Mouse (Mus musculus) MEL (cell line): ENCODE results near the gene Tmeff1. TPM values are rescaled to one million over a fixed set of nuclear protein-coding genes. Genes with fewer than 3 reads are reported as not detected.

ENCODE experiments used
- DNase-seq: peaks from one replicate; pipeline ENCODE4 v3.0.0; 2011; ENCODE audit warnings: low read depth, low spot score
- H3K27ac ChIP-seq: 2 replicates; pipeline ENCODE4 v1.5.1; 2012; ENCODE audit warnings: low read depth, mild to moderate bottlenecking, control low read depth, low read length, moderate library complexity; ENCODE audit not compliant: control insufficient read depth
- H3K27me3 ChIP-seq, 2 experiments: fragments of 150-350 bp in 1 of 2; sonication (generic) in 1 of 2; 2 replicates each; pipeline ENCODE4 v1.6.1; 2012; ENCODE audit warnings: low read length in 2 of 2, mild to moderate bottlenecking in 2 of 2, improper control_type of control experiment in 1 of 2, moderate library complexity in 1 of 2; ENCODE audit not compliant: insufficient read depth in 2 of 2, control insufficient read depth in 1 of 2
- H3K36me3 ChIP-seq, 2 experiments: 2 replicates each; pipeline ENCODE4 v1.6.1; 2012 to 2014; ENCODE audit warnings: low read length in 2 of 2, improper control_type of control experiment in 1 of 2, inconsistent platforms in 1 of 2, mild to moderate bottlenecking in 1 of 2; ENCODE audit not compliant: insufficient read depth in 2 of 2, control insufficient read depth in 1 of 2
- H3K4me1 ChIP-seq, 2 experiments: fragments of 150-350 bp in 1 of 2; sonication (generic) in 1 of 2; 2 replicates each; pipeline ENCODE4 v1.6.1; 2012; ENCODE audit warnings: low read length in 2 of 2, improper control_type of control experiment in 1 of 2, mild to moderate bottlenecking in 1 of 2; ENCODE audit not compliant: insufficient read depth in 2 of 2, control insufficient read depth in 1 of 2
- H3K4me3 ChIP-seq, 2 experiments: fragments of 150-350 bp in 1 of 2; sonication (generic) in 1 of 2; 2 replicates each; pipeline ENCODE4 v1.5.1; 2012; ENCODE audit warnings: low read depth in 2 of 2, low read length in 2 of 2, mild to moderate bottlenecking in 2 of 2, moderate library complexity in 2 of 2, control low read depth in 1 of 2, improper control_type of control experiment in 1 of 2; ENCODE audit not compliant: control insufficient read depth in 1 of 2, insufficient read depth in 1 of 2
- H3K79me2 ChIP-seq: 2 replicates; pipeline ENCODE4 v1.6.1; 2012; ENCODE audit warnings: mild to moderate bottlenecking, low read length, moderate library complexity; ENCODE audit not compliant: control insufficient read depth, poor library complexity, insufficient read depth
- H3K9ac ChIP-seq: 2 replicates; pipeline ENCODE4 v1.6.1; 2012; ENCODE audit warnings: low read depth, mild to moderate bottlenecking, control low read depth, low read length, moderate library complexity; ENCODE audit not compliant: control insufficient read depth, poor library complexity, severe bottlenecking
- H3K9me3 ChIP-seq: fragments of 150-350 bp; sonication (generic); replicated peaks from 2 replicates; pipeline ENCODE4 v1.6.1; 2012; ENCODE audit warnings: mild to moderate bottlenecking, low read length, improper control_type of control experiment, moderate library complexity; ENCODE audit not compliant: insufficient read depth
- CHD1 ChIP-seq: IDR thresholded peaks from 2 replicates; pipeline ENCODE4 v1.6.1; 2012; ENCODE audit warnings: low read depth, mild to moderate bottlenecking, inconsistent platforms, low read length, improper control_type of control experiment
- EP300 ChIP-seq, 2 experiments: IDR thresholded peaks; 2 replicates each; pipeline ENCODE4 v1.6.1; 2011; ENCODE audit warnings: improper control_type of control experiment in 2 of 2, low read length in 2 of 2, low read depth in 1 of 2, mild to moderate bottlenecking in 1 of 2
- JUND ChIP-seq: IDR thresholded peaks from 2 replicates; pipeline ENCODE4 v1.6.1; 2011; ENCODE audit warnings: low read depth, mild to moderate bottlenecking, improper control_type of control experiment, low read length
- KAT2A ChIP-seq: conservative IDR thresholded peaks from 2 replicates; pipeline ENCODE4 v1.6.1; 2012; ENCODE audit warnings: low read depth, low read length, improper control_type of control experiment, inconsistent platforms
- MAFK ChIP-seq: IDR thresholded peaks from 2 replicates; pipeline ENCODE4 v1.6.1; 2011; ENCODE audit warnings: low read depth, mild to moderate bottlenecking, low read length, improper control_type of control experiment, borderline replicate concordance
- MAZ ChIP-seq: IDR thresholded peaks from 2 replicates; pipeline ENCODE4 v1.6.1; 2012; ENCODE audit warnings: low read depth, mild to moderate bottlenecking, inconsistent platforms, low read length, improper control_type of control experiment
- MEF2A ChIP-seq: IDR thresholded peaks from 2 replicates; pipeline ENCODE4 v1.6.1; 2014; ENCODE audit warnings: low read depth, mild to moderate bottlenecking, inconsistent platforms, low read length, improper control_type of control experiment; ENCODE audit not compliant: poor library complexity, insufficient replicate concordance, severe bottlenecking; ENCODE audit errors: extremely low read depth
- MXI1 ChIP-seq: IDR thresholded peaks from 2 replicates; pipeline ENCODE4 v1.6.1; 2011; ENCODE audit warnings: mild to moderate bottlenecking, low read depth, low read length, improper control_type of control experiment
- MYB ChIP-seq: IDR thresholded peaks from 2 replicates; pipeline ENCODE4 v1.6.1; 2011; ENCODE audit warnings: mild to moderate bottlenecking, low read depth, low read length, improper control_type of control experiment
- MYC ChIP-seq: IDR thresholded peaks from 2 replicates; pipeline ENCODE4 v1.6.1; 2011; ENCODE audit warnings: low read depth, mild to moderate bottlenecking, low read length, improper control_type of control experiment, moderate library complexity
- NELFE ChIP-seq: IDR thresholded peaks from 2 replicates; pipeline ENCODE4 v1.6.1; 2011; ENCODE audit warnings: low read depth, low read length, improper control_type of control experiment
- NRF1 ChIP-seq: IDR thresholded peaks from 2 replicates; pipeline ENCODE4 v1.6.1; 2014; ENCODE audit warnings: low read depth, mild to moderate bottlenecking, inconsistent platforms, low read length, improper control_type of control experiment, moderate library complexity; ENCODE audit not compliant: poor library complexity, insufficient read depth, severe bottlenecking
- RCOR1 ChIP-seq: IDR thresholded peaks from 2 replicates; pipeline ENCODE4 v1.6.1; 2012; ENCODE audit warnings: low read depth, mild to moderate bottlenecking, inconsistent platforms, low read length, improper control_type of control experiment
- SIN3A ChIP-seq: IDR thresholded peaks from 2 replicates; pipeline ENCODE4 v1.6.1; 2012; ENCODE audit warnings: low read length, improper control_type of control experiment, inconsistent platforms
- SMC3 ChIP-seq: IDR thresholded peaks from 2 replicates; pipeline ENCODE4 v1.6.1; 2011; ENCODE audit warnings: low read depth, low read length, improper control_type of control experiment
- TAL1 ChIP-seq: IDR thresholded peaks from 2 replicates; pipeline ENCODE4 v1.6.1; 2012; ENCODE audit warnings: mild to moderate bottlenecking, inconsistent platforms, low read length, moderate library complexity, mixed read lengths
- TBP ChIP-seq: IDR thresholded peaks from 2 replicates; pipeline ENCODE4 v1.8.0; 2011; ENCODE audit warnings: low read depth, low read length, improper control_type of control experiment
- USF1 ChIP-seq: IDR thresholded peaks from 2 replicates; pipeline ENCODE4 v1.6.1; 2014; ENCODE audit warnings: low read depth, mild to moderate bottlenecking, inconsistent platforms, low read length, improper control_type of control experiment, moderate library complexity
- USF2 ChIP-seq, 2 experiments: IDR thresholded peaks; 2 replicates each; pipeline ENCODE4 v1.6.1; 2011 to 2012; ENCODE audit warnings: improper control_type of control experiment in 2 of 2, low read length in 2 of 2, borderline replicate concordance in 1 of 2, inconsistent platforms in 1 of 2, low read depth in 1 of 2, mild to moderate bottlenecking in 1 of 2; ENCODE audit not compliant: insufficient read depth in 1 of 2
- ZC3H11A ChIP-seq: IDR thresholded peaks from 2 replicates; pipeline ENCODE4 v1.6.1; 2012; ENCODE audit warnings: low read depth, mild to moderate bottlenecking, inconsistent platforms, low read length, improper control_type of control experiment
- ZNF384 ChIP-seq: IDR thresholded peaks from 2 replicates; pipeline ENCODE4 v1.6.1; 2012; ENCODE audit warnings: low read depth, mild to moderate bottlenecking, inconsistent platforms, low read length, improper control_type of control experiment
- polyA plus RNA-seq, 2 experiments: library from polyadenylated mRNA; stranded (reverse) in 1 of 2; unstranded in 1 of 2; fragments of >175 nt in 1 of 2; fragments of >200 nt in 1 of 2; gene quantifications; 2 replicates each; pipeline versions ENCODE4 v1.2.1 to v1.2.4; 2012; ENCODE audit warnings: low replicate concordance in 2 of 2, low read depth in 1 of 2; ENCODE audit not compliant: insufficient read length in 2 of 2, insufficient read depth in 1 of 2, missing spikeins in 1 of 2
- total RNA-seq: library from RNA; depleted of rRNA; stranded (reverse); fragments of 300-350 nt; gene quantifications from 2 replicates; pipeline ENCODE4 v1.2.3, GENCODE M21; 2012

The Tmeff1 gene
- total and polyA plus RNA-seq, 3 experiments = not detected

GRCm38 (mm10) chr4:48592328-48592727 is 7.4 kb downstream of the Tmeff1 start:
- TF ChIP-seq RCOR1 = no peak
- TF ChIP-seq ZC3H11A = no peak
- no peak for TF ChIP-seq MYC
- TF ChIP-seq EP300 (IDR thresholded peaks at IDR 0.05; ENCODE audit: low read depth in 1 of 2, low read length in 2 of 2) = no peak
- TF ChIP-seq MYB = no peak
- no peak for TF ChIP-seq NRF1
- no peak for TF ChIP-seq CHD1
- TF ChIP-seq USF1 = no peak
- no peak for TF ChIP-seq ZNF384
- Histone ChIP-seq H3K79me2 (no peaks in the 10 kb centered on the region), H3K9me3 (no peaks in the 10 kb centered on the region), H3K4me3 (no peak overlapping the region), H3K27me3 (no peaks in the 10 kb centered on the region; a peak in 1 of 4 replicates), H3K27ac (no peak overlapping the region), H3K9ac (no peak overlapping the region), H3K4me1 (no peaks in the 10 kb centered on the region; a peak in 1 of 4 replicates), H3K36me3 (no peaks in the 10 kb centered on the region)
- DNase-seq = no peak

GRCm38 (mm10) chr4:48592844-48593243 is 7.9 kb downstream of the Tmeff1 start:
- no peaks in the 10 kb centered on the region for H3K9me3 ChIP-seq

GRCm38 (mm10) chr4:48596111-48596510 is 11.1 kb downstream of the Tmeff1 start:
- no peak overlapping the region for H3K9ac ChIP-seq
- DNase-seq = no peak
- H3K4me3 ChIP-seq = no peak overlapping the region
- no peak overlapping the region for H3K27ac ChIP-seq
- H3K27me3 ChIP-seq = no peaks in the 10 kb centered on the region; a peak in 1 of 4 replicates
- TF ChIP-seq USF2 (IDR thresholded peaks at IDR 0.05; ENCODE audit: borderline replicate concordance in 1 of 2, insufficient read depth in 1 of 2, low read depth in 1 of 2, low read length in 2 of 2) = no peak
- no peak for TF ChIP-seq RCOR1
- no peak for TF ChIP-seq SMC3
- no peak for TF ChIP-seq MAZ
- no peak for TF ChIP-seq MEF2A
- TF ChIP-seq USF1 = no peak
- no peak for TF ChIP-seq TBP
- no peak for TF ChIP-seq MAFK
- TF ChIP-seq ZNF384 = no peak
- no peaks in the 10 kb centered on the region for H3K36me3 ChIP-seq
- no peaks in the 10 kb centered on the region for H3K9me3 ChIP-seq
- no peaks in the 10 kb centered on the region for H3K79me2 ChIP-seq
- H3K4me1 ChIP-seq = no peaks in the 10 kb centered on the region; a peak in 1 of 4 replicates

More at GRCm38 (mm10) chr4:48592844-48593243, 7.9 kb downstream of the Tmeff1 start:
- H3K27me3 ChIP-seq = no peaks in the 10 kb centered on the region; a peak in 1 of 4 replicates
- TF ChIP-seq KAT2A (no peak), EP300 (IDR thresholded peaks at IDR 0.05; ENCODE audit: low read depth in 1 of 2, low read length in 2 of 2) (no peak), SIN3A (no peak), NELFE (no peak), SMC3 (no peak), MAFK (no peak), NRF1 (no peak), JUND (no peak), TAL1 (no peak), MXI1 (no peak)
- H3K9ac ChIP-seq = no peak overlapping the region
- no peak overlapping the region for H3K27ac ChIP-seq
- no peaks in the 10 kb centered on the region for H3K36me3 ChIP-seq
- DNase-seq = no peak
- H3K79me2 ChIP-seq = no peaks in the 10 kb centered on the region
- H3K4me1 ChIP-seq = no peaks in the 10 kb centered on the region; a peak in 1 of 4 replicates
- no peak overlapping the region for H3K4me3 ChIP-seq
